Mouse (Mus musculus): Measurements from ENCODE around the gene Iscu. TPM values are rescaled to one million over a fixed set of nuclear protein-coding genes. Genes with fewer than 3 reads are reported as not detected.

Gene Iscu
- 128 and 132 TPM in 2 replicates for polyA plus RNA-seq (2014; fragmentation: Nextera tagmentation; extraction: Ambion mirVana)

DNA sequence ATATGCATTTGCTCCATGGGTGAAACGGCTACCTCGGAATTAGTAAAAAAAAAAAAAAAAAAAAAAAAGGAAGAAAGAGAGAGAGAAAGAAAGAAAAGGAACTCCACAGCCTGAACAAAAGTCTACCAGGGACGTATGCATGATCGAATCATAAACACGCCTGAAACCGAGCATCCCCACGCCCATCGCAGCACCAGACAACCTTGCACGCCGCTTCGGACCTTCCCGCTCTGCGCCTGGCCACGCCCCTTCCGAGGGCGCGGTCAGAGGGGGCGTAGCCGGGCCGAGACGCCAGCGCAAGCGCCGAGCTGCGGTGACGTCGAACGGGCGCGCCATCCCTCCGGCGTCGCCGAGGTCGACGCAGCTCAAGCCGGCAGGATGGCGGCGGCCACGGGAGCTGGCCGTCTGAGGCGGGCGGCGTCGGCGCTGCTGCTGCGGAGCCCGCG is at the start of gene Iscu, which contains the start of gene Sart3:
Gene Iscu, plus strand, starts transcription at position 299 of the 446 bp plus-strand sequence.
Gene Sart3, minus strand, starts transcription at position 61 of the 446 bp plus-strand sequence.
- under 1% methylated on average over 49 of the region's 49 CpGs for WGBS
- Histone ChIP-seq H3K4me1 (ENCODE audit: control insufficient read depth in 2 of 2, insufficient read depth in 2 of 2, low read length in 2 of 2) (peaks cover 6 to 21% of the 10 kb centered on the region in 2 experiments), H3K27me3 (ENCODE audit: control insufficient read depth, insufficient read depth, low read length) (no peaks in the 10 kb centered on the region), H3K9ac (ENCODE audit: low read length) (peak within 1 kb of the TSS; percentile 93), H3K4me3 (ENCODE audit: control insufficient read depth in 1 of 2, insufficient read depth in 1 of 2, low read depth in 1 of 2, low read length in 2 of 2) (peak within 1 kb of the TSS; percentile 66 to 96), H3K27ac (replicated peaks in 1 of 2; ENCODE audit: control insufficient read depth in 1 of 2, insufficient read depth in 1 of 2, low read depth in 2 of 2, low read length in 2 of 2) (peak within 1 kb of the TSS; percentile 96 to 98), H3K36me3 (ENCODE audit: control insufficient read depth, insufficient read depth, low read length) (peaks cover 52% of the 10 kb centered on the region), H3K9me3 (ENCODE audit: control insufficient read depth, low read length) (no peaks in the 10 kb centered on the region), H3K4me2 (ENCODE audit: low read length) (peak within 1 kb of the TSS; percentile 95)
- peak; percentile 86 for ATAC-seq (ENCODE audit: insufficient number of reproducible peaks, insufficient read depth, low FRiP score, low read depth)

DNA sequence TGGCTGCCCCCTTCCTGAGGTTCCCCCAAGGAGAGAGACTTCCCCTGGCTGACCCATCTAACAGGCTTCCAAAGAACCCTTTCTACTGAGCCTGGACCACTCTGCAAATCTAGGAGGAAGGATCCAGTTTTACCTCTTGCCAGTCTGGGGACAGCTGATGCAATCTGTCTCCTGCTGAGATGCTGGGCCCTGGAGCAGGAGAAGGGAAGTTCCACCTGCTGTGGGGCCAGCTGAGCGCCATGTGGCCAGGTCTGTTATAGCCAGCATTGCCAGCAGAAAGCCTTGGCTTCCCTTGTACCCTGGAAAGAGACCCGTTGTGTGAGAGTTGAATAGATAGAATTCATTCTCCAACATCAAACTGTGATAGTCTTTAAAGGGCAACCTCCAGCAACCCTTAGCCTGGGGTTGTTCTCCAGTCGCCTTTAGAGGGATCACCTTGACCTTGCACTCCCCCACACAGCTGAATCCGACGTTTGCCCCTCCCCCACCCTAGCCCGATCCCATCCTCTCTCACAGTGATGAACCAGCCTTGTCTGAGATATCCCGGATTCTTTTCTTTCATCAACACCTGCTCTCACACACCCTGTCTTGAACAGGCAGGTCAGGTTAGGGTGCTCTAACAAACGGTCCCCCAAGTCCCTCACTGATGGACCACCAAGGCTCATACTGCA is 48.8 kb upstream of the Iscu start:
- H3K4me3 ChIP-seq (ENCODE audit: control insufficient read depth in 1 of 2, insufficient read depth in 1 of 2, low read depth in 1 of 2, low read length in 2 of 2) = no peak overlapping the region
- no peak overlapping the region for H3K9ac ChIP-seq (ENCODE audit: low read length)
- no peaks in the 10 kb centered on the region for H3K36me3 ChIP-seq (ENCODE audit: control insufficient read depth, insufficient read depth, low read length)
- H3K9me3 ChIP-seq (ENCODE audit: control insufficient read depth, low read length) = no peaks in the 10 kb centered on the region; the same call in 1 of the 2 replicates
- WGBS = 22% methylated on average over 8 of the region's 8 CpGs
- H3K27me3 ChIP-seq (ENCODE audit: control insufficient read depth, insufficient read depth, low read length) = peaks cover 17% of the 10 kb centered on the region
- ATAC-seq (ENCODE audit: insufficient number of reproducible peaks, insufficient read depth, low FRiP score, low read depth) = no peak
- no peaks in the 10 kb centered on the region for H3K4me1 ChIP-seq (ENCODE audit: control insufficient read depth in 2 of 2, insufficient read depth in 2 of 2, low read length in 2 of 2)
- H3K27ac ChIP-seq (replicated peaks in 1 of 2; ENCODE audit: control insufficient read depth in 1 of 2, insufficient read depth in 1 of 2, low read depth in 2 of 2, low read length in 2 of 2) = no peak overlapping the region
- H3K4me2 ChIP-seq (ENCODE audit: low read length) = no peak overlapping the region

DNA sequence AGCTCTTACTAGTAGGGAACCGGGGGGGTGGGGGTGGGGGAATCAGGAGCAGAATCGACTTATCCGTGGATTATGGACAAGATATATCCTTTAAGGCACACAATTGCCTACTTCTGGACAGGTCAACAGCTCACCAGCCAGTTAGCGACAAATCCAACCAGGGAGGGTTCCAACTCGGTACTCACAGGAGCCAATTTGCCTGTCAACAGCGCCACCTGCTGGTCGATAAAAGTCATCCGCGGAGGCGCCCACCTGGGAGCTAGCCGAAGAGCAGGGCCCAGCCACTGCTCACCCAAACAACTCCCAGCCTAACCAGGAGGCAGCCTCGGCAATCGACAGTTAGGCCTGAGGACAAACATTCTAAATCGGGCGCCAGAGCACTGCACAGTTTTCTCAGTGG is 48.1 kb upstream of the Iscu start, which contains the start of gene 1700069L16Rik:
Gene 1700069L16Rik, minus strand, starts transcription at position 327 of the 400 bp plus-strand sequence.
- no peak within 1 kb of the TSS for H3K27ac ChIP-seq (replicated peaks in 1 of 2; ENCODE audit: control insufficient read depth in 1 of 2, insufficient read depth in 1 of 2, low read depth in 2 of 2, low read length in 2 of 2)
- no peak within 1 kb of the TSS for H3K9ac ChIP-seq (ENCODE audit: low read length)
- no peaks in the 10 kb centered on the region for H3K4me1 ChIP-seq (ENCODE audit: control insufficient read depth in 2 of 2, insufficient read depth in 2 of 2, low read length in 2 of 2)
- no peak for ATAC-seq (ENCODE audit: insufficient number of reproducible peaks, insufficient read depth, low FRiP score, low read depth)
- no peaks in the 10 kb centered on the region for H3K36me3 ChIP-seq (ENCODE audit: control insufficient read depth, insufficient read depth, low read length)
- H3K4me3 ChIP-seq (ENCODE audit: control insufficient read depth in 1 of 2, insufficient read depth in 1 of 2, low read depth in 1 of 2, low read length in 2 of 2) = no peak within 1 kb of the TSS
- H3K27me3 ChIP-seq (ENCODE audit: control insufficient read depth, insufficient read depth, low read length) = peaks cover 17% of the 10 kb centered on the region
- H3K9me3 ChIP-seq (ENCODE audit: control insufficient read depth, low read length) = no peaks in the 10 kb centered on the region; the same call in 1 of the 2 replicates
- 3% methylated on average over 15 of the region's 15 CpGs for WGBS
- no peak within 1 kb of the TSS for H3K4me2 ChIP-seq (ENCODE audit: low read length)

DNA sequence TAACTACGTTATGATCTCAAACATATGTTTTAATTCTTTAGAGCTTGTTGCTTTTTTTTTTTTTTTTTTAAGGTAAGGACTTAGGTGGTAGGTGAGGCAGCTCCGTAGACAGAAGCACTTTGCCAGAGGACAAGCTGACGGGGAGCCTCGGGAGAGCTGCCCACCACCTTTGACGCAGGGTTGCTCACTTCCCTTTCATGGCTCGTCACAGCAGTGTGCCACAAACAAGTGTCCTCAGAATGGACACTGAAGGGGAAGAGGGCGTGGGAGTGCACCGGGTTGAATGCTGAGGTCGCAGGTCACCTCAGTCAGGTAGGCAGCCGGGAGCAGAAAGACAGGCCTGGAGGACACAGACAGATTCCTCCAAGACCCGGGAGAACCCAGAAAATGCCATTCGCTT is 47.1 kb upstream of the Iscu start:
- no peak for ATAC-seq (ENCODE audit: insufficient number of reproducible peaks, insufficient read depth, low FRiP score, low read depth)
- WGBS = 72% methylated on average over 12 of the region's 12 CpGs

DNA sequence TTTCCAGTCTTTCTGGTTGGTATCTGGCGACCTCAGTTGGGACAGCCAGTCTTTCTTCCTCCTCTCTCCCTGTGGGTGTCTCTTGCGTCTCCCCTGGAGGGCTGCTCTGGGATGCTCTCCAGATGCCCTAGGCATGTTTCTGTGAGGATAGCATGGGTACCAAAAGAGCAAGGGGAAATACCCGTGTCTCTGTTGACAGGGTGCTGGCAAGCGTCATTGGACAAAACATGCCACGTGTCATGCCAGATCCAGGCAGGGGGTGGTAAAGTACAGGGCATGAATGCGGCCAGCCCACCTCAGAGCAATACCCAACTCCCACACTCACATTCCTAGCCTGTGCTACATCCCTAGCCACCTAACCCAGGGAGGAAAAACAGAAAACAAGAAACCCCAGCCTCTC is 45.9 kb upstream of the Iscu start:
- no peak for ATAC-seq (ENCODE audit: insufficient number of reproducible peaks, insufficient read depth, low FRiP score, low read depth)
- H3K27me3 ChIP-seq (ENCODE audit: control insufficient read depth, insufficient read depth, low read length) = peaks cover 17% of the 10 kb centered on the region
- no peaks in the 10 kb centered on the region; the same call in 1 of the 2 replicates for H3K9me3 ChIP-seq (ENCODE audit: control insufficient read depth, low read length)
- H3K36me3 ChIP-seq (ENCODE audit: control insufficient read depth, insufficient read depth, low read length) = no peaks in the 10 kb centered on the region
- no peaks in the 10 kb centered on the region for H3K4me1 ChIP-seq (ENCODE audit: control insufficient read depth in 2 of 2, insufficient read depth in 2 of 2, low read length in 2 of 2)
- H3K9ac ChIP-seq (ENCODE audit: low read length) = no peak overlapping the region
- H3K4me2 ChIP-seq (ENCODE audit: low read length) = no peak overlapping the region
- 48% methylated on average over 6 of the region's 6 CpGs for WGBS
- no peak overlapping the region for H3K27ac ChIP-seq (replicated peaks in 1 of 2; ENCODE audit: control insufficient read depth in 1 of 2, insufficient read depth in 1 of 2, low read depth in 2 of 2, low read length in 2 of 2)
- H3K4me3 ChIP-seq (ENCODE audit: control insufficient read depth in 1 of 2, insufficient read depth in 1 of 2, low read depth in 1 of 2, low read length in 2 of 2) = no peak overlapping the region

More for the DNA sequence above, 47.1 kb upstream of the Iscu start:
- Histone ChIP-seq H3K27me3 (ENCODE audit: control insufficient read depth, insufficient read depth, low read length) (peaks cover 17% of the 10 kb centered on the region), H3K4me1 (ENCODE audit: control insufficient read depth in 2 of 2, insufficient read depth in 2 of 2, low read length in 2 of 2) (no peaks in the 10 kb centered on the region), H3K36me3 (ENCODE audit: control insufficient read depth, insufficient read depth, low read length) (no peaks in the 10 kb centered on the region), H3K9ac (ENCODE audit: low read length) (no peak overlapping the region), H3K4me2 (ENCODE audit: low read length) (no peak overlapping the region), H3K27ac (replicated peaks in 1 of 2; ENCODE audit: control insufficient read depth in 1 of 2, insufficient read depth in 1 of 2, low read depth in 2 of 2, low read length in 2 of 2) (no peak overlapping the region), H3K4me3 (ENCODE audit: control insufficient read depth in 1 of 2, insufficient read depth in 1 of 2, low read depth in 1 of 2, low read length in 2 of 2) (no peak overlapping the region), H3K9me3 (ENCODE audit: control insufficient read depth, low read length) (no peaks in the 10 kb centered on the region; the same call in 1 of the 2 replicates)

DNA sequence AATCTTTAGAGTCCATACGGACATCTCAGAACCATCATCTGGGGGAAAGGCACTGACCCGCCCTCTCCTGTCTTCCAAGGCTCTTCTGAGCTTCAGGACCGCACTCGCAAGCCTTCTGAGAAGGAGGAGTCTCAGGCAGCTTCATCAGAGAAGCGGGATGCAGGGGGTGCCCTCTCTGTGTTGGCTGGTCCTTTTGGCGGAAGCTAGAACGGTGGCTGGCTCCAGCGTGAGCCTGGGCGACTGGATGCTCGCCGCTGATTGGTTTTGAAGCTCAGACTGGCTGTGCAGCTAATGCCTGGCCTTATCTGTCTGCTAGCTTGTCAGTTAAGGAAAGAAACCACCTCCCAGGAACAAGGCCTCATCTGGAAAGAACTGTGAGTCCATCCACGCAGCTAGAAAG is 45.3 kb upstream of the Iscu start:
- H3K9ac ChIP-seq (ENCODE audit: low read length) = no peak overlapping the region
- no peak overlapping the region for H3K27ac ChIP-seq (replicated peaks in 1 of 2; ENCODE audit: control insufficient read depth in 1 of 2, insufficient read depth in 1 of 2, low read depth in 2 of 2, low read length in 2 of 2)
- no peak overlapping the region for H3K4me3 ChIP-seq (ENCODE audit: control insufficient read depth in 1 of 2, insufficient read depth in 1 of 2, low read depth in 1 of 2, low read length in 2 of 2)
- H3K9me3 ChIP-seq (ENCODE audit: control insufficient read depth, low read length) = no peaks in the 10 kb centered on the region; the same call in 1 of the 2 replicates
- H3K4me1 ChIP-seq (ENCODE audit: control insufficient read depth in 2 of 2, insufficient read depth in 2 of 2, low read length in 2 of 2) = no peaks in the 10 kb centered on the region
- H3K36me3 ChIP-seq (ENCODE audit: control insufficient read depth, insufficient read depth, low read length) = no peaks in the 10 kb centered on the region
- 43% methylated on average over 12 of the region's 12 CpGs for WGBS
- ATAC-seq (ENCODE audit: insufficient number of reproducible peaks, insufficient read depth, low FRiP score, low read depth) = no peak
- peaks cover 17% of the 10 kb centered on the region for H3K27me3 ChIP-seq (ENCODE audit: control insufficient read depth, insufficient read depth, low read length)
- no peak overlapping the region for H3K4me2 ChIP-seq (ENCODE audit: low read length)

DNA sequence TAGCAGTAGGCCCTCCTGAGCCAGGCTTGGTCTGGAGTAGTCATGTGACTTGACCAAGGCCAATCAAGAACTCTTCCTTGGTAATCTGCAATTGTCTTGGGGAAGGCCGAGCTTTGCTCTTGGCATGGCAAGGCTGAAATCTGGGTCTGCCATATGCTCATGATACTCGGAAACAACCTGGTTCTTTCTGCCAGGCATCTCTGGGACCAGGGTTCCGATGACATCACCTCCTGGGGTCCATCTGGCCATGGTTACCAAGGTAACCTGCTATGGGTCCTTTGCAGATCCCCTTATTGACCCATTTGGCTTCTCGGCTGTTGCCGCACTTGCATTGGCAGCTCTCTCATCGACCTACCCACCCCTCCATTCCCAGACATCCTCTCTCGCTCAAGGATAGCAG is 44.5 kb upstream of the Iscu start:
- Histone ChIP-seq H3K9ac (ENCODE audit: low read length) (no peak overlapping the region), H3K27ac (replicated peaks in 1 of 2; ENCODE audit: control insufficient read depth in 1 of 2, insufficient read depth in 1 of 2, low read depth in 2 of 2, low read length in 2 of 2) (no peak overlapping the region), H3K4me1 (ENCODE audit: control insufficient read depth in 2 of 2, insufficient read depth in 2 of 2, low read length in 2 of 2) (no peaks in the 10 kb centered on the region), H3K9me3 (ENCODE audit: control insufficient read depth, low read length) (no peaks in the 10 kb centered on the region), H3K4me2 (ENCODE audit: low read length) (no peak overlapping the region), H3K4me3 (ENCODE audit: control insufficient read depth in 1 of 2, insufficient read depth in 1 of 2, low read depth in 1 of 2, low read length in 2 of 2) (no peak overlapping the region), H3K27me3 (ENCODE audit: control insufficient read depth, insufficient read depth, low read length) (peaks cover 21% of the 10 kb centered on the region), H3K36me3 (ENCODE audit: control insufficient read depth, insufficient read depth, low read length) (no peaks in the 10 kb centered on the region)
- WGBS = 76% methylated on average over 7 of the region's 7 CpGs
- no peak for ATAC-seq (ENCODE audit: insufficient number of reproducible peaks, insufficient read depth, low FRiP score, low read depth)

Data from heart, embryonic 14.5 days (tissue).